Mouse (Mus musculus) right cerebral cortex, postnatal 14 days (tissue): ENCODE measurements around the gene Kif3a.
"Not testable (repeated sequence)": the region's sequence is repeated elsewhere in the genome, so short reads cannot be mapped to it uniquely, and the experiment has no call there.

Experiments
- DNase-seq: peaks from one replicate; pipeline ENCODE4 v3.0.0; 2022

Kif3a gene

DNA sequence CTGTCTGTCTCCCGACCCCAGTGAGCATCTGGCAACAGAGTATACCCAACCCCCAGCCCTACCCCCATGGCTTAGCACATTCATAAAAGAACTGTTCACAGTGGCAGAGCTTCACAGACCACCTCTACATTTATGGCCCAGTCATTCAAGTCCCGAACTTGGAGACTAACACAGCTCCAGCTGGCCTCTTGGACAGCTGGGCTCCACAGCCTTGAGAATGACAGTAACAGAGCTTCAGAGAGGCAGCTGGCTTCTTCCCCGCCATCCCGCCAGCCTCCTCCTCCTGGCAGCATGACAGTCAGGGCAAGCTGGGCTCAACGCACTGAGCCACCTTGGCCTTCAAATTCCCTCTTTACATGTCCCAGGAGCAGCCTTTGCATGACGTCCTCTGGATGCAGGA lies 20.9 kb upstream of the Kif3a start:
- DNase-seq = no peak

DNA sequence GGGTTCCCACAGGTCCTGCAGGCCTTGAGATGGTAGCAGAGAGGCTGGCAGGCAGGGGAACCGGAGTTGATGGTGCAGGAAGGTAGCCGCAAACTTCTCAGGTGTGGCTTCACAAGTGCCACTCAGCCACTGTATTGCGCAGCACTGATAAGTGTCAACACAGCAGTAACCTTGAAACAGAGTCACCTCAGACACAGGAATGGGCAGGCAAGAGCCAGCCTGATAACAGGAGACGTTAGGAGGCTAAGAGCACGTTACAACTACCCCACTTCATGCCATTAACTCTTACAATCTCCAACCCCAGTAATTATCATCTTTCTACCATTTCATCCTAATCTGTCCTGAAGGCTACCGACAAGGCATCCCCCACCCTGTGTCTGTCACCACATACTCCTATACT lies 19.6 kb upstream of the Kif3a start:
- DNase-seq = no peak

DNA sequence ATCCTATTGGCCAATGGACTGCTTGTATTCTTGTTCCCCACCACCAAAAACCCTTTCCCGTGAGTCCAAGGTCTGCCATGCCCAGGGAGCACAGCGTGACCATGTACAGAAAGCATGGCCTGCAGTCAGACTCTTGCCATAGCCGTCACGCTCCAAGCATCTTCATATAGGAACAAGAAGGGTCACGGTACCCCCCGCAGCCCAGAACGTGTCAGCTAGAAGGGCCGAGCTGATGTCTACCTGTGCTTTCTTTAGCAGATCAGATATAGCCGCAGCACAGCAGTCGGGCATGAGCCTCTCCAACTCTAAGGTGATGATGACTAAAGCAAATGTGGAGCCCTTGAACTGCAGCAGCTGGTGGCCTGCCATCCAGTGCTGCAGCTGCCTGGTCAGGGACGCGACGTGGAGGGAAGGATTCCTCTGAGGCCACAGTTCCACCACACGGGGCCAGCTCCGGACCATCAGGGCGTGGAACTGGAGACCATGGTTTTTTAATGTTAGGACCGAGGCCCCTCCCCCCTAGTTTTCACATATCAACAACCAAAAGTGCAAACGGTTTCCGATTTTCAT lies 19.1 kb upstream of the Kif3a start:
- DNase-seq = no peak

DNA sequence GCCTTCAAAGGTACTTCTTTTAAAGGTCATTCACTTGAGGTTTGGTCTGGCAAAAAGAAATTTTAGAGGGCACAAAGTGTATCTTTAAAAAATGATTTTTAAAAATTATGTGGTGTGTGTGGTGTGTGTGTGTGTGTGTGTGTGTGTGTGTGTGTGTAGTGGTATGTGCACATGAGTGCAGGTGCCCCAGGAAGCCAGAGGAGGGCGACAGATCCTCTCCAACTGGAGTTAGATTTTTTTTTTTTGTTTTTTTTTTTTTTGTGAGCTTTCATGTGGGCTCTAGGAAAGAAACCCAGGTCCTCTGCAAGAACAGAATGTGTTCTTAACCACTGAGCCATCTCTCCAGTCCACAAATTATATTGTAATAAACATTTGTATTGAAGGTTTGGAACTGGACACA lies 16.5 kb upstream of the Kif3a start:
- DNase-seq = no peak

DNA sequence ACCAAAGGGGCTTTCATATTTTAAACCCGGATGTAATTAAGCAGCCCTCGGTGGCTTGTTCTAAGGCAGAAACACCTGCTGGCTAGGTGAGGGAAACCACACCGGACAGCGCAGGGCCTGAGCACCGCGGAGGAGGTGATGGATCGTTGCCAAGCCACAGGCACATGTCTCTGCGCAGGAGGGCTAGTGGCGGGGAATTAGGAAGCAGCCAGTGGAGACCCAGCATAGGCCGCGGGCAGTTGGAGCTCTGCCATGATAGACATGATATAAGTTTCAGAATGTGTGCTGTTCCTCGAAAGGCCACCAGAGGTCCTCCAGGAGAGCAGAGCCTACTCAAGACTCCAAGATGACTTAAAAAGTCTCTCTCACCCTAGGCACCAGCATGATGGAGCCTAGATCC lies 15.4 kb upstream of the Kif3a start:
- peak; percentile 55 for DNase-seq

DNA sequence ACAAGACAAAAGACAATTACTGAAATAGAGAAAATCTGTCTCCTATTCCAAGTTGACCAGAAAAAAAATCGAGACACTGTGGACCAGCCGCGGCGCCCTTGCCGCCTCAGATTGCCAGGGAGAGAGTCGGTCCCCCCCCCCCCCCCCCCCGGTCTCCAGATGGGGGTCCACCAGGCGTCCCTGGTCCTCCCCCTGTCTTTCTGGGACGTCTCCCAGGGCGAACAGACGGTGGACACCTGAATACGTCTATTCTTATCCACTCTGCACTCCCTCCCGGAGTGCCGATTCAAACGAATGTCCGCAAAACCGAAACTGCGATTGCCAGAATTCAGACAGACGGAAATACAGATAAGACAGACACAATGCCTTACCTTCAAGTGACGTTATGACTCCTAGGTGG lies 10.7 kb upstream of the Kif3a start:
- not testable (repeated sequence) for DNase-seq

DNA sequence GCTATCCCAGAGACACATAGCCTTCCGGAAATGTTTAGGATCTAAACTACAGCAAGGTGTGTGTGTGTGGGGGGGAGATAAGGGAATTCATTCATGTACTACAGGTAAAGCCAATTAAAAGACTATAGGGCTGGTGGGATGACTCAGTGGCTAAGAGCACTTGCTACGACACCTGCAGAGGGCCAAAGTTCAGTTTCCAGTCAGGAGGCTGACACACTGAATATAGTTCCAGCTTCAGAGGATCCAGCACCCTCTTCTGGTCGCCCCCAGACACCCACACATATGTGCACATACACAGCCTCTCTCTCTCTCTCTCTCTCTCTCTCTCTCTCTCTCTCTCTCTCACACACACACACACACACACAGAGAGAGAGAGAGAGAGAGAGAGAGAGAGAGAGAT lies 9.2 kb upstream of the Kif3a start:
- DNase-seq = not testable (repeated sequence)

DNA sequence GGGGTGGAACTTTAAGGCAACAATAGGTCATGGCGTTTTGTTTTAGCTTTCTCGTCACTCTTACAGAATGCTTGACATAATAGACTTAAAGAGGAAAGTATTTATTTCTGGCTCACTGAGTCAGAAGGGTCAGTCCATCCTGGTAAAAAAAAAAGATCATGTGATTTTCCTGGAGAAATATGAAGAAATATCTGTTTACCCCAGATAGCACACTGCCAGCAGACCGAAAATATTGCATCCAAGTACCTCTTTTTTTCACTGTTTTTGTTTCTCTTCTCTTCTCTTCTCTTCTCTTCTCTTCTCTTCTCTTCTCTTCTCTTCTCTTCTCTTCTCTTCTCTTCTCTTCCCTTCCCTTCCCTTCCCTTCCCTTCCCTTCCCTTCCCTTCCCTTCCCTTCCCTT lies 7.2 kb upstream of the Kif3a start:
- DNase-seq = not testable (repeated sequence)

DNA sequence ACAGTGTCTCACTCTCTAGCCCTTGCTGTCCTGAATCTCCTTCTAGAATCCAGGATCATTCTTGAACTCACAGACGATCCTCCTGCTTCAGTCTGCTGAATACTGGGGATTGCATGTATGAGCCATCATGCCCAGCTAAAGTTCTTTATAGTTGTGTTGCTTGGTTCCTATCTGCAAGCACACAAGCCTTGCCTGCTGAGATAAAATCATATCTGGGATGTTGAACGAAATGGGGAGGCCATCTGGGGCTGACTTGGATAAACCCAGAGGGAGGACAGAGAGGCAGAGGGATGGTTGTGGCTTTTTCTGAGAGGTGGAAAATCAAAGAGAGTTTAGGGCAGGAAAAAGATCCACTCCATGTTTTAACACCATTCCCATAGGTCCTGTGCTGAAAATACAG lies 5.2 kb upstream of the Kif3a start:
- DNase-seq = no peak

DNA sequence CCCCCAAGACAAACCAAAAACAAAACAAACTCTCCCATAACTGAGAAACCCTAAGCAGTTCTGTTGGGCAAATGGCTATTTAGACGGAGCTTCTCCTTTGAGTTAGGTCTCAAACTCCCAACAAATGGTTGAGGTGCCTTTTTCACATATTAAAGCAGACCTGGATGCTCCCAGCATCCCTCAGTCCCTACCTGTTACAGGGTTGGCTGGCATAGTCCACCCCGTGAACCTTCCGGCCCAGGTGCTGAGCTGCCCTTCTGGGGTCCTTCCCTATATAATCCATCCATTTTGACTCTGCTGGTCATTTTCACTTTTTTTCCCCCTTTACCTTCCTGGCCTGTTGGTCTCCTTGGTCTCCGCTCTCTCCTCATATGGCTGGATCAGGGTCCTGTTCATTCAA lies 533 bp upstream of the Kif3a start:
- no peak for DNase-seq

DNA sequence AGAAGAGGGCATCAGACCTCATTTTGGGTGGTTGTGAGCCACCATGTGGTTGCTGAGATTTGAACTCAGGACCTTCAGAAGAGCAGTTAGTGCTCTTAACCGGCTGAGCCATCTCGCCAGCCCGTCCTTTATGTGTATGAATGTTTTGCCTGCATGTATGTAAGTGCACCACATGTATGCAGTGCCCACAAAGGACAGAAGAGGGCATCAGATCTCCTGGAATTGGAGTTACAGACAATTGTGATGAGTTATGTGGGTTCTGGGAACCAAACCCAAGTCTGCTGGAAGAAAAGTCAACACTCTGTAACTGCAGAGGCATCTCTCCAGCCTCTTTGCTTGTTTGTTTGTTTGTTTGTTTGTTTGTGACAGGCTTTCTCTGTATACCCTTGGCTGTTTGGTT lies 13.4 kb downstream of the Kif3a start:
- DNase-seq = no peak

DNA sequence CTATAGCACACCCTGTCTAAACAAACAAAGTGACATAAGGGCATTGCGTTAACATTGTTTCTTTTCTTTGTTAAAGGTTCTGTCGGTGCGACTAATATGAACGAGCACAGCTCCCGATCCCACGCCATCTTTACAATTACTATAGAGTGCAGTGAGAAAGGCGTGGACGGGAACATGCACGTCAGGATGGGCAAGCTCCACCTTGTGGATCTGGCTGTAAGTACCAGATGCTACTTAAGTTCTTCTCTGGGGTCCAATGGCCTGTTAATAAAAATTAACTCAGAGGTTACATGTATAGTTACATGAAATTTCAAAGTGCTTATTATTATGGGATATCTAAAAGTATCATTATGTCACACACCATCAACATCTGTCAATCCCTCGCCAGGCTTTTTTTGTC lies 16.0 kb downstream of the Kif3a start:
- no peak for DNase-seq

DNA sequence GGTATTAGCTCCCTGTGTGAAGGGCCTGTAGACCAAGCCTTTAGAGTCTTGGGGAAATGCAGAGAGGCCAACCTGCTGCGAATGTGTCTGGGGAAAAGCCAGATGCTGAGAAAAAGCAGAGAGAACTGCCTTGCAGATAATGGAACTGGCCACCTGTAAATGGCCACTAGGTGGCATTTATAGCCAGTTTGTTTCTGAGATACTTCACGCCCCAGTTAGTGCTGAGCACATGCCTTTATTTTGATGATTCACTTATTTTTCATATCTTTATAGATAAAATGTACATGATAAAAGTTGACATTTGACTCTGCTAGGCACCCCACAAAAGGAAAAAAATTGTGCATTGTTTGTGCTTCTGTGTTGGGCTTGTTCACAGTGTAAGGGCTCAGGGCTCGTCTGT lies 17.7 kb downstream of the Kif3a start:
- DNase-seq = no peak

DNA sequence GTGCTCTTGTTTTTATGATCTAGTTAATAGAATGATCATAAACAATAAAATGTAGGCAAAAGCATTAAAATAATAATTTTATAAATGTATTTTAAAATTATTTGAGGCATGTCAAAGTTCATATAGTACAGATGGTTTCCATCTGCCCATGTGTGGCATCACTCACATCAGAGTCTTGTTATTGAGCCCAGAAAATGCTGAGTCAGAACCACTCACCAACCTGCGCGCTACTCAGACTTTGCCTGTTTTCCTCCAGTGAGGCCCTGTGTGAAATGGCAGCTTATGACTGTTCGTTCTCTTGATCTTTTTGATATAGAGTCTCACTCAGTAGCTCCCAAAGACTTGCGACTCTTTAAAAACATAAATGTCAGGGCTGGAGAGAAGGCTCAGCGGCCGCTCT lies 18.3 kb downstream of the Kif3a start:
- no peak for DNase-seq

DNA sequence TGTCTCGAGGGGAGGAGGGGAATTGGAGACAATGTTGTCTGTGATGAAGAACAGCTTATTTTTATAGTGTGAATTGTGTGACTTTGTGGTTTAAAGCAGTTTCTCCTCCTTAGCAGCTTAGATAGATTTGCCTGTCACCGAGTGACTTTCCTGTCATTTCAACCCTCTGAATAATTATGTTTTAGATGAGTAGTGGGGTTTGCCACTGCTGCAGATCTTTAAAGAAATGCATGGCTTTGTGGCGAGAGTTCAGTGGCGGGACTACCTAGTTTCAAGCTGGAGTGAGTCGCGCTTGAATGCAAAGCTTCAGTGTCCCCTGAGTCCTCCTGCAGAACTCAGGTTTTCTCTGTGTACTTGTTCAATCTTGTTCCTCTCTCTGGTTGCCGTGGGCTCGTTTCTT lies 21.1 kb downstream of the Kif3a start:
- no peak for DNase-seq

DNA sequence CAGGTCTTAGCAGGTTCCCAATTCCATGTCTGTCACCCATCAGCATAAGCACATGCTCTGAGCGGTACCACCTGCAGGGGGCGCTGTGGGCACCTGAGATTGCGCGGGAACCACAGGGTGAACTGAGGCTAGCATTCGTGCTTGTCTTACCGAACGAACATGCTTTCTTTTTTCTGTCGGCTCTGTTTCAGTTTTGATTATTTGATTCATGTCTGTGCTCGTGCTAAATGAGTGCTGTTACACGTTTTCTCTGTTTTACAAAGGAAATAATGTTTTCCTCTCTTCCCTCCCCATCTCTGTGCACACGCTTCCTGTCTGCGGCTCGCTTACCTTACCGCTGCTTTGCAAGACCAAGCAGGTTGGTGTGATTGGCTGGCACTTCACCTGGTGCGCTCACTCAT lies 23.2 kb downstream of the Kif3a start:
- peak; percentile 60 for DNase-seq

DNA sequence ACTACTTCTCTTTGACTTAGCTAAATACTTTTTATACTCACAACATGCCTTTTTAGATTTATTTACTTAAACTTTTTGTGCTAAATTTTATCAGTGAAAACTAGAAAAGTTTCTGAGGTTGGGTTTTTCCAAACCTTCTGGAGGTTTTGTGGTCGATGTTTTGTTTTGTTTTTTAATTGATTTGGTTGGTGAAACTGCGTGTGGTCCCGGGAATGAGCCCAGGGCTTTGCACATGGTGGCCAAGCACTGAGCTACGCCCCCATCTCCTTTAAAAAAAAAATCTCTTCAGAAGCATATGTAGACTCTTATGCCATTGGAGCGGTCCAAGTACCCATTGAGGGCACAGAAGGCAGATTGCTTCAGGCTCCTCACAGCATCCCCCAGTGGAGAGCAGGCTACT lies 23.9 kb downstream of the Kif3a start:
- no peak for DNase-seq

DNA sequence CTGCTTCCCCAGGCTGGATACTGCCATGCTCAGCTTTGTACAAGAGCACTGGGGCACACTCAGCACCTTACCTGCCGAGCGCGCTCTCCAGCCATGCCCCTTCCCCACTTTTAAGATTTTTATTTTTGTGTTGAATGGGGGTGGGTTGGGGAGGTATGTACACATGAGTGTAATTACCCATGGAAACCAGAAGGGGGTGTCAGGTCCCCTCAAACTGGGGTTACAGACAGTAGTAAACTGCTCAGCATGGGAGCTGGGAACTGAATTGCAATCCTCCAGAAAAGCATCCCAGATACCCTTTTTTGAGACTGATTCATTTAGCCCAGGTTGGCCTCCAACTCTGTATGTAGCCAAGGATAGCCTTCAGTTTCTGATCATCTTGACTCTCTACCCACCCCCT lies 37.8 kb downstream of the Kif3a start:
- no peak for DNase-seq

DNA sequence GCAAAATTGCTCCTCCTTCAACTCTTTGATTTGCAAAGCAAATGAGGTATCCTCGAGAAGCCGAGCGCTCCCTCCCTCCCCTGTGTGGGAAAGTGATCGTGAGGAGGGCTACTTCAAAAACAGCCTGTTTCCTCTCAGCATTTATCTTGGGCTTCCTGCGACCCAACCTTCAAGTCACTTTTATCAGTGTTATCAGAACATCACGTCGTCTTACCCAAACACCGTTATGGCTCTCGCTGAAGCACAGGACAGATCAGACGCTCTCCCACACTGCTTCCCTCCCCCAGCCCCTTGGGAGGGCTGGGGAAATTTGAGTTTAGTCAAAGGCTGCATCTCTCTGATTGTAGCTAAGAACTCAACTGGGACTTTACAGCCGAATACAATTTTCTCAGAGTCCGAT lies 38.4 kb downstream of the Kif3a start:
- DNase-seq = no peak

DNA sequence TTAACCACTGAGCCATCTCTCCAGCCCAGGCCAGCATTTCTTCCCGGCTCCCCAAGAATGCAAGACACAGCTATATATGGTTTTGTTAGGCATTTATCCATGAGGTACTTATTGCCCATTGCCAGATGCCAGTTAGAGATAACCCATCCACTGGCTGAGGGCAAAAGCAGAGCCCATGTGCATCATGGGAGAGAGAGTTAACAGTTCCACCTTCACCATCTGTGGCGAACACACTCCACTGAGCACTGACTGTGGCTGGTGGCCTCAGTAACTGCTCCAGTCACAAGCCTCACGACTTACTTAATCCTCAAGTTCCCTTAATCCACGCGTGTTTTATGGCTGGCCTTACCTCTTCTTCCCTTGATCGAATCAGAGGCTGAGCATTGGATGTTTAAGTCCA lies 42.1 kb downstream of the Kif3a start:
- no peak for DNase-seq

DNA sequence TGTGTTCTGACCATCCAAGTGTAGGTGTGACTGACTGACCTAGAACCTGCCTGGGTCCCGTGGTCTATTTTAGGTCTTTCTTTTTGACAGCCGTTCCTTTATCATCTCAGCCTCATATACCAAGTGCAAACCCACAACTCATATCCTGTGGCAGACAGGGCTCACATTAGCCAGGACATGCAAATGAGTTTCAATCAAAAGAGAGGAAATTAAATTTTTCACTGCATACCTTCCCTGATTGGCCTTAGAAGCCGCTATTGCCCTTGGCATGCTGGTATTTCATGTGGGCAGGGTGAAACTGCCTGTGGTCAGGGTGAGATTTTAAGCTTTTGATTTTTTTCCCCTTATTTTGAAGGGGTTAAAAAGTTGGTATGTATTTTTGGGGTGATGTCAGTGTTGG lies 42.5 kb downstream of the Kif3a start:
- no peak for DNase-seq

DNA sequence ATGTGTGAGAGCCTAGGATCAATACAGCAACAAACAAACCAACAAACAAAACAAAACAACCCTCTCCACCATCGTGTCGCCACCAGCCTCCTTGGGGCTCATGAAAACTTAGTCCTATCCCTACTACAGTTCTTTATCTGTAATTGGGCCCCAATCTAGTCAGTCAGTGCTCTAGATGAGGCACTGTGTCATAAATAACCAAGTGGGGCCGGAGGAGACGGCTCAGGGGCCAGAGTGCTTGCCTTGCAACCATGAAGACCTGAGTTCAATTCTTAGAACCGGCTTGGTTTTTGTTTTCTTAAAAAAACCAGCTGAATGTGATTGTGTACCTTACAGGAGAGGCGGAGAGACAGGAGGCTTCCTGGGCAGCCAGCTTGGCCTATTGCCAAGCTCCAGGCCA lies 48.0 kb downstream of the Kif3a start:
- no peak for DNase-seq

DNA sequence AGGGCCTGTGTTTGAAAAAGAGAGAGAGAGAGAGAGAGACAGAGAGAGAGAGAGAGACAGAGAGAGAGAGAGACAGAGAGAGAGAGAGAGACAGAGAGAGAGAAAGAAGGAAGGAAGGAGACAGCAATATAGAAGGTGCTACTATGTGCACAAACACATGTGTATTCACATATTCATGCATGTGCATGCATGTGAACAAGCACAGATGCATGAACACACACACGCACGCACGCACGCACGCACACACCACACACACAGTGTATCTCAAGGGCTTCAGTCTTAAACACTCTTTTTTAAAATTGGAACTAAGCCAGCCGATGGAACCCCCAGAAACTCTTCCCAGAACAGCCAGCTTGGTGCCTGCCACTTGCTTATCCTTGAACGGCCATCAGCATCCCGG lies 48.4 kb downstream of the Kif3a start:
- no peak for DNase-seq

DNA sequence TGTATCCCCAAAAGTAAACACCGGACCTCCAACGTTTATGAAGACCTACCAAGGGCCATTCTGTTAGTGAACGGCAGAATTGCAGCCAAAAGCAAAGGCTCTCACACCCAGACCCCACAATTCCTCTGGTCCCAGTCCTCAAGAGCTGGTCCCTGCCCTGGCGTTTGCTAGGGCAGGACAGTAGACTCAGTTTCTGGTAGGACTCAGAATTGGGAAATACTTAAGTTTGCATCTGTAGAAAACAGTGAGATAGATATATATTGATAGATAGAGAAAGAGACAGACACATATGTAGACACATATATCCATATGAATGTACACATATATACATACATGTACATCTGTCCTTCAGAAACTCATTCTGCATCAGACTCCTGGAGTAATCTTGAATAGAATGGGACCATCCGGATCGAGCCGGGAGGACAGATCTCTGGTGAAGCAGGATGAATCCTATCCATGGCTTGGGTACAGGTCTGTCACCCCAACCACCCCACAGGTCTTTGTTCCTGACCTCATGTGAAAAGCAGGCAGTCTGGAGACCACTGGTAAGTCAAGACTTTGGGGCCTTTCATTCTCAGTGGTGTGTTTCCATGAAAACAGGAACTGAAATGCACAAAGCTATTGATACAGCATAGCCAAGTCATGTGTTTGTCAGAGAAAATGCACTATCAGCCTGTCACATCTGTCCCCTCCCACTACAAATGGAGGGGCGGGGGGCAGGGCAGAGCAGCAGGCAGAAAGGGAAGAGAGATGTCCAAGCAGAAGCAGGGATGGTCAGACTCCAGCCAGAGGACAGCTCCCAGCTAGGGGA lies 49.8 kb downstream of the Kif3a start:
- DNase-seq = no peak

DNA sequence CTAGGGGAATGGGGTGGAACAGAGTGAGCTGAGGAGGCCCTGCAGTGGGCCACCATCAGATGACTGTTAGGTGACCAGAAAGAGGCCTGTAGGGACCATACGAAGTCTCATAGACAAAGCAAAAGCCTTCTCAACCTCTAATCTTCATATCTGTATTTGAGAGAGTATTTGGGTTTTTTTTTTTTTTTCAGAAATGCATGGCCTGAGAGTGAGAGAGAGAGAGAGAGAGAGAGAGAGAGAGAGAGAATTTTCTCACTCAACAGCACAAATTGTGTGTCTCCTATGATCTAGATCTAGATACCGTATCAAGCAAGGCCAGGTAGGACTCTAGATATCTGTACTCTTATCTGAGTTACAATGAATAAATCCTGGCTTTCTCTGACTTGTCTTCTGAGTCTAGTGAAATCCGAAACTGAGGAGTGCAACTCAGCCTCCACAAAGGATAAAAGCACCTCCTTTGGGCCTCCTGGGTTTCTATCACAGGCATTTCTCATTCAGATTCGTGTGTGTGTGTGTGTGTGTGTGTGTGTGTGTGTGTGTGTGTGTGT lies 50.5 kb downstream of the Kif3a start:
- no peak for DNase-seq
